Mouse (Mus musculus): ENCODE data around the gene Cacna1c.

- TF ChIP-seq CTCF (IDR thresholded peaks at IDR 0.05; ENCODE audit: low read depth) (no peak), EP300 (IDR thresholded peaks at IDR 0.05; ENCODE audit: low read depth) (no peak)
Observed at GRCm38 (mm10) chr6:118772581-118772980, 423.6 kb downstream of the Cacna1c start.

Measured in liver, postnatal 0 days (tissue).